Mouse (Mus musculus): ENCODE data around the gene Otud7a. TPM values are rescaled to one million over a fixed set of nuclear protein-coding genes. Genes with fewer than 3 reads are reported as not detected.
"Not testable (repeated sequence)": the region's sequence is repeated elsewhere in the genome, so short reads cannot be mapped to it uniquely, and the experiment has no call there.

Otud7a gene
- polyA plus RNA-seq, 1 experiment: 0.82 TPM

- Histone ChIP-seq H3K27me3 (ENCODE audit: control insufficient read depth, insufficient read depth, insufficient read length) (no peaks in the 10 kb centered on the region), H3ac (ENCODE audit: control insufficient read depth, insufficient read length) (no peak overlapping the region), H3K79me2 (ENCODE audit: control insufficient read depth, insufficient read depth) (no peaks in the 10 kb centered on the region), H3K4me3 (no peak overlapping the region), H3K4me2 (ENCODE audit: low read depth) (no peak overlapping the region), H3K36me3 (ENCODE audit: control insufficient read depth, insufficient read depth) (no peaks in the 10 kb centered on the region)
- no peak for TF ChIP-seq CEBPB (IDR thresholded peaks at IDR 0.05; ENCODE audit: insufficient read depth, poor library complexity, severe bottlenecking)
- TF ChIP-seq MYOD1 (IDR thresholded peaks at IDR 0.05; ENCODE audit: control insufficient read depth in 1 of 3, insufficient read length in 2 of 3, low read depth in 2 of 3): no peak
- no peak for TF ChIP-seq USF1 (IDR thresholded peaks at IDR 0.05; ENCODE audit: low read depth)
- no peak for TF ChIP-seq TCF12 (IDR thresholded peaks at IDR 0.05; ENCODE audit: insufficient read depth, poor library complexity, severe bottlenecking)
- no peak for TF ChIP-seq REST (IDR thresholded peaks at IDR 0.05; ENCODE audit: insufficient read depth, insufficient read length)
These were observed 223.6 kb downstream of the Otud7a start for GRCm38 (mm10) chr7:63667986-63668741.

- H3K36me3 ChIP-seq (ENCODE audit: control insufficient read depth, insufficient read depth): no peaks in the 10 kb centered on the region
- H3K27me3 ChIP-seq (ENCODE audit: control insufficient read depth, insufficient read depth, insufficient read length): no peaks in the 10 kb centered on the region
- TF ChIP-seq CEBPB (IDR thresholded peaks at IDR 0.05; ENCODE audit: insufficient read depth, poor library complexity, severe bottlenecking): no peak
- no peak for TF ChIP-seq TCF3 (IDR thresholded peaks at IDR 0.05; ENCODE audit: insufficient read length, low read depth)
- TF ChIP-seq TCF12 (IDR thresholded peaks at IDR 0.05; ENCODE audit: insufficient read depth, poor library complexity, severe bottlenecking): no peak
- no peak for TF ChIP-seq MAX (IDR thresholded peaks at IDR 0.05; ENCODE audit: low read depth)
- no peak for TF ChIP-seq POLR2A (IDR thresholded peaks at IDR 0.05; ENCODE audit: insufficient read length, low read depth)
- TF ChIP-seq USF1 (IDR thresholded peaks at IDR 0.05; ENCODE audit: low read depth): no peak
- TF ChIP-seq E2F4 (IDR thresholded peaks at IDR 0.05; ENCODE audit: insufficient read depth): no peak
- no peak for TF ChIP-seq MYOD1 (IDR thresholded peaks at IDR 0.05; ENCODE audit: control insufficient read depth in 1 of 3, insufficient read length in 2 of 3, low read depth in 2 of 3)
- TF ChIP-seq REST (IDR thresholded peaks at IDR 0.05; ENCODE audit: insufficient read depth, insufficient read length): no peak
- no peak for TF ChIP-seq MYOG (IDR thresholded peaks at IDR 0.05; ENCODE audit: control insufficient read depth in 1 of 3, insufficient read depth in 1 of 3, insufficient read length in 2 of 3, low read depth in 2 of 3)
- no peak for TF ChIP-seq POLR2AphosphoS2 (IDR thresholded peaks at IDR 0.05; ENCODE audit: insufficient read length, low read depth)
- no peak for TF ChIP-seq SRF (IDR thresholded peaks at IDR 0.05; ENCODE audit: control insufficient read depth, insufficient read length, low read depth)
- H3ac ChIP-seq (ENCODE audit: control insufficient read depth, insufficient read length): no peak overlapping the region
- H3K4me2 ChIP-seq (ENCODE audit: low read depth): no peak overlapping the region
- H3K79me2 ChIP-seq (ENCODE audit: control insufficient read depth, insufficient read depth): no peaks in the 10 kb centered on the region
- H3K4me3 ChIP-seq: no peak overlapping the region
These were observed 224.4 kb downstream of the Otud7a start for GRCm38 (mm10) chr7:63668951-63669350.

GRCm38 (mm10) chr7:63670911-63671310 is 226.4 kb downstream of the Otud7a start:
- H3K4me3 ChIP-seq; H3K79me2 ChIP-seq (ENCODE audit: control insufficient read depth, insufficient read depth); H3ac ChIP-seq (ENCODE audit: control insufficient read depth, insufficient read length); H3K36me3 ChIP-seq (ENCODE audit: control insufficient read depth, insufficient read depth); H3K27me3 ChIP-seq (ENCODE audit: control insufficient read depth, insufficient read depth, insufficient read length); H3K4me2 ChIP-seq (ENCODE audit: low read depth): not testable (repeated sequence)

- TF ChIP-seq MAX (IDR thresholded peaks at IDR 0.05; ENCODE audit: low read depth) (no peak), CEBPB (IDR thresholded peaks at IDR 0.05; ENCODE audit: insufficient read depth, poor library complexity, severe bottlenecking) (no peak), POLR2AphosphoS2 (IDR thresholded peaks at IDR 0.05; ENCODE audit: insufficient read length, low read depth) (no peak), REST (IDR thresholded peaks at IDR 0.05; ENCODE audit: insufficient read depth, insufficient read length) (no peak), TCF3 (IDR thresholded peaks at IDR 0.05; ENCODE audit: insufficient read length, low read depth) (no peak), E2F4 (IDR thresholded peaks at IDR 0.05; ENCODE audit: insufficient read depth) (no peak), POLR2A (IDR thresholded peaks at IDR 0.05; ENCODE audit: insufficient read length, low read depth) (no peak), USF1 (IDR thresholded peaks at IDR 0.05; ENCODE audit: low read depth) (no peak)
- Histone ChIP-seq H3K4me2 (ENCODE audit: low read depth) (no peak overlapping the region), H3ac (ENCODE audit: control insufficient read depth, insufficient read length) (no peak overlapping the region), H3K4me3 (no peak overlapping the region), H3K79me2 (ENCODE audit: control insufficient read depth, insufficient read depth) (no peaks in the 10 kb centered on the region), H3K27me3 (ENCODE audit: control insufficient read depth, insufficient read depth, insufficient read length) (no peaks in the 10 kb centered on the region), H3K36me3 (ENCODE audit: control insufficient read depth, insufficient read depth) (no peaks in the 10 kb centered on the region)
These were observed 227.4 kb downstream of the Otud7a start for GRCm38 (mm10) chr7:63671904-63672303.

GRCm38 (mm10) chr7:63676631-63677030 is 232.1 kb downstream of the Otud7a start:
- H3K4me2 ChIP-seq (ENCODE audit: low read depth): no peak overlapping the region
- H3K79me2 ChIP-seq (ENCODE audit: control insufficient read depth, insufficient read depth): no peaks in the 10 kb centered on the region
- no peaks in the 10 kb centered on the region for H3K27me3 ChIP-seq (ENCODE audit: control insufficient read depth, insufficient read depth, insufficient read length)
- H3K4me3 ChIP-seq: no peak overlapping the region
- no peaks in the 10 kb centered on the region for H3K36me3 ChIP-seq (ENCODE audit: control insufficient read depth, insufficient read depth)
- TF ChIP-seq MYOG (IDR thresholded peaks at IDR 0.05; ENCODE audit: control insufficient read depth in 1 of 3, insufficient read depth in 1 of 3, insufficient read length in 2 of 3, low read depth in 2 of 3): no peak
- no peak for TF ChIP-seq CEBPB (IDR thresholded peaks at IDR 0.05; ENCODE audit: insufficient read depth, poor library complexity, severe bottlenecking)
- TF ChIP-seq USF1 (IDR thresholded peaks at IDR 0.05; ENCODE audit: low read depth): no peak
- TF ChIP-seq POLR2AphosphoS2 (IDR thresholded peaks at IDR 0.05; ENCODE audit: insufficient read length, low read depth): no peak
- no peak for TF ChIP-seq MYOD1 (IDR thresholded peaks at IDR 0.05; ENCODE audit: control insufficient read depth in 1 of 3, insufficient read length in 2 of 3, low read depth in 2 of 3)
- TF ChIP-seq TCF3 (IDR thresholded peaks at IDR 0.05; ENCODE audit: insufficient read length, low read depth): no peak
- no peak for TF ChIP-seq REST (IDR thresholded peaks at IDR 0.05; ENCODE audit: insufficient read depth, insufficient read length)
- no peak for TF ChIP-seq POLR2A (IDR thresholded peaks at IDR 0.05; ENCODE audit: insufficient read length, low read depth)
- TF ChIP-seq MAX (IDR thresholded peaks at IDR 0.05; ENCODE audit: low read depth): no peak
- no peak for TF ChIP-seq SRF (IDR thresholded peaks at IDR 0.05; ENCODE audit: control insufficient read depth, insufficient read length, low read depth)
- TF ChIP-seq E2F4 (IDR thresholded peaks at IDR 0.05; ENCODE audit: insufficient read depth): no peak
- no peak for TF ChIP-seq TCF12 (IDR thresholded peaks at IDR 0.05; ENCODE audit: insufficient read depth, poor library complexity, severe bottlenecking)
- H3ac ChIP-seq (ENCODE audit: control insufficient read depth, insufficient read length): no peak overlapping the region

Measured in myocyte (in vitro differentiated cells).